Mouse (Mus musculus) 3T3-L1 (cell line): Measurements from ENCODE around the gene Pakap.
"Not testable (repeated sequence)": the region's sequence is repeated elsewhere in the genome, so short reads cannot be mapped to it uniquely, and the experiment has no call there.

Experiments used
- DNase-seq: peaks from one replicate; pipeline ENCODE4 v3.0.0-alpha.2; 2015; ENCODE audit warnings: low read depth, low spot score

The Pakap gene

GRCm38 (mm10) chr4:57867454-57867853 lies 299.5 kb downstream of the Pakap start:
- no peak for DNase-seq

DNA sequence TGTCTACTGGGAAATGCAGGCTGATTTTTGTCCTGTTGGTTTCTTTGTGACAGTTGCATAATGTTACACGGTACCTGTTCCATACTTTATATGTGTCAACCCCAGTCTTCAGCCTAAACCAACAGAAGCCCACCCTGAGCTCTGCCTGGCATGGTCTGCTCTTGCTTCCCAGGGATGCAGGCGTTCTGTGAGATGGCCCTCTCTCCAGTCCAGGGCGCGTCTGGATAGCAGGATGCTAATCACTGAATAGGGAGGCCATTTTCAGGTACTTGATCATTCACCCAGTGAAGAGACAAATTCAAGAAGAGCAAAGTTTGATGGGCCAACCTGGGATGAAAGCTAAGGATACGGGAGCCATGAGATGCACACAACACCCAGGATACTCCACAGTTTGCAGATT lies 311.2 kb downstream of the Pakap start:
- DNase-seq = no peak

DNA sequence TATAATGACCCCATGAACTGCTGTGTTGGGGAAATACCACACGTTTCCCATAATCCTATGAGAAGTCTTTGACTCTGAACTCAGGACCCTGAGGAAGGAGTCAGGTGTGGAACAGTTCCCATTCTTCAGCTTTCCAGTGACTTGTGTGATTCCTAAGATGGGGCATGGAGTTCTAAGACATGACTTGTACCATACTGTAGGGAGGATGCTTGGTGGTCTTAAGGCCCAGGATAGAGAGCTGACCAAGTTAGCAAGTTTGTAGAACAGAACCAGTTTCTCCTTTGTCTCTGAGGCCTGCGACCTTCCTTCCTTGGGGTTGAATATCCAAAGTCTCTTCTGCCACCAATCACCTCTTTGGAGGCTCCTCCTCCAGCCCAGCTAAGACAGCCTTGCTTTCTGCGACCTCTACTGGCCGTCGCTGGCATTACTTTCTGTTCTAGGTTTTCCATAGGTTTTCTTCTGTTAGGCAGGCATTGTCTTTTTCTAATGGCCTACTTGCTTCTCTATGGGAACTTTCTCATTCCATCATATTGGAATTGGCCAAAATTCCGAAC lies 311.9 kb downstream of the Pakap start:
- peak; percentile 66 for DNase-seq

DNA sequence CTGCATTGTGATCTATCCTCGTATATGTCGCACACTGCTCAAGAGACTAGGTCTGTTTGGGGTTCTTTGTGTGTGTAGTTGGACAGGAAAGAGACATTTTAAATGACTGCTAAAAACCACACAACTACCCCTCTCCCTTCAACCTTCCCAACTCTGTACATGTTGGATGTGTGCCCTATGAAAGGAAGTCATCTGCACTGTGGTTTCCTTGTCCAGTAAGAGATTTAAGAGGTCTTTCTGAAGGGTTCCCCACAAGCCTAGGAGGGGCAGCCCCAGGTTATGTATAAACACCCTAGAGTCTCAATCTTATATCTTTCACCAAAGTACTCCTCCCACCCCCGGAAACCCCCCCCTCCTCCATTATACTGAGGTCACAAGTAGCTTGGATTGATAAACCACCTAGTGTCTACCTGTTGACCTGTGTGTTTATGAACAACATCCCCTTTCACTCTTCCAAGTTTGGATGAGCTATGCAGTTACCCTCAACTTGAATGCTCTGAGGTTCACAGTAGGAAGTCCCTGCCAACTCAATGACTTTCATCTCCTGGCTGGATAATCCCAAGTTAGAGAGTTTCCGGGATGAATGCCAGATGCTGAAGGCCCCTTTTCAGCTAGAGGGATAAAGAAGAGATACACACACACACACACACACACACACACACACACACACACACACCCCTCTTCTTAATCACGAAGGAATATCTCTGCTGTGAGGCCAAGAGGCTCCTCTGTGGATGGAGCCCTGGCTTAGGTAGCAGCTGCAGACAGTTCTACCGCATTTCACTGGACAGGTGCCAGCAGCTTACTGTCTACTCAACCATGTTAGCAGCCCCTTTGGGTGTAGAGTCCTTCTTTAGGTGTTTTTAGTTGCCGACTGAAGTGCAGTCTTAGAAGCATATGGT lies 315.8 kb downstream of the Pakap start:
- DNase-seq = peak; percentile 66

GRCm38 (mm10) chr4:57884511-57884910 lies 316.5 kb downstream of the Pakap start:
- DNase-seq = no peak

GRCm38 (mm10) chr4:57885186-57885585 lies 317.2 kb downstream of the Pakap start:
- DNase-seq = peak; percentile 34

DNA sequence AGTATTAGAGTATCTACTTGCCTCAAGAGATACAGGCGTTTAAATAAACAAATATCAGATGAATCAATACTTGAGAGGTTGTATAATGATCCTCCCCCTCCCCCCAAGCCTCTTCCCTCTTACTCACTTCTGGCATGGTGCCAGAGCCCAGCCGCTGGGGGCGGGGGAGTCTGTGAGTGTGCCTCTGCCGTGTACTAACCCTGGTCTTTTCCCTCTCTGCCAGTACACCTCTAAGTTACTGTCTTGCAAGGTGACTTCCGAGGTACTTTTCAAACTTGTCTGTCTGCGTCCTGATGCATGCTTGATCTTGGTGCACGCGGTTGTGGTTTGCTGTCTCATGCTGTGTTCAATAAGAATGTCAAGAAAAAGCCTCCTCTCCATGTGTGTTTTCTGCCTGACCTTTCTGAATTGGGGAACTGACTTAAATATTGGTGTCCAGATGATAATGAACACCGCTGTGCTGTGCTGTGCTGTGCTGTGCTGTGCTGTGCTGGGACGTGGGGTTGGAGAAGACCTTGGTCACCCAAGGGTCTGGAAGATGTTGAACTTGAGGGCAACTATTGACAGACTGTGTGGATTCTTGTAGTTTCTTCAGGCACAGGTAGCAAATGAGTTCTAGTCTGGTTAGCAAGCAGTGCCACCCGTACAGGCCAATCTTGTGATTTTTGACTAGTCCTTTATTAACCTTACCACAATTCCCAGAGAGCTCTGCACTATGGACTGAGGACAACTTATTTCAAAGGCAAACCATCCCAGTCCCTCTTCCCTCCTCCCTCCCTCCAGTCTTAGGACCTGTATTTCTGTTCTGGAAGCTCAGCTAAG lies 318.3 kb downstream of the Pakap start:
- DNase-seq = no peak

- DNase-seq = no peak
Measured at GRCm38 (mm10) chr4:57886888-57887230, 318.9 kb downstream of the Pakap start.

GRCm38 (mm10) chr4:57888246-57888645 lies 320.3 kb downstream of the Pakap start:
- no peak for DNase-seq

DNA sequence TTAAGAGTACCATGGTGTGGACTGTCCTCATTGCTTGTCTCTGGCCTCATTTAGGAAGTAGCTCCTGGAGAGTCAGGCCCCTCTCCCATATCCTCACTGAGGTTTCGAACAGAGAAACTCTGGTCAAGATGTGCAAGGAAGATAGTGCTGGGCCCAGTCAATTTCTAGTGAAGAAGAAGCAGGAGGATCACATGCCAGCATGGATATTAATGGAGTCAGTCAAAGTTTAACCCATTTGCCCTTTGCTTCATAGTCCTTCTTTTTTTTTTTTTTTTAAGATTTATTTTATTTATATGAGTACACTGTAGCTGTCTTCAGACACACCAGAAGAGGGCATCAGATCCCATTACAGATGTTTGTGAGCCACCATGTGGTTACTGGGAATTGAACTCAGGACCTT lies 321.0 kb downstream of the Pakap start:
- not testable (repeated sequence) for DNase-seq

GRCm38 (mm10) chr4:57889773-57890172 lies 321.8 kb downstream of the Pakap start:
- no peak for DNase-seq

DNA sequence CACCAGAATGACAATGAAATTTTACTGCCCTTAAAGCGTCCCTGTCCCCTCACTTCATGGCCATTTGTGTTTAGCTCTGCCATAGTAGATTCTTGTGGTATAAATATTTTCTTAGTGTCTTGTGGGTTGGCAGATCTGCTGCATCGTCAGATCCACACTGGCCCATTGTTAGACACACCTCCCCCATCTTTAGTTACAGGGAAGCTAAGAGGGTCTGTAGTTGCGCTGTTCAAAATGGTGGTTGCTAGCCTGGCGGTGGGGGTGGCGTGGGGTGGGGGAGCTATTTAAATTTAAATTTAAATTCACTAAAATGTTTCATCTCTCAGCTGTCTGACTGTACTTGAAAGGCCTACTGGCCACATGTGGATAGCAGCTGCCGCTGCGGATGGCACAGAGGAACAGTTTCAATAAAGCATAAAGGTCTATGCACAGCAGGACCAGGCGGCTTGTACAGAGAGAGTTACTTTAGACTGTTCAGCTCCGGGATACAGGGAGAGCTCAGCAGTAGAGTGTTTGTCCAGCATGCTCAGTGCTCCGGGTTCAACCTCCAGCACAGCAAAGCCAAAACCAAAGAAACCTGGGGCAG lies 324.1 kb downstream of the Pakap start:
- no peak for DNase-seq

- DNase-seq = no peak
Measured at GRCm38 (mm10) chr4:57895140-57895539, 327.2 kb downstream of the Pakap start.

DNA sequence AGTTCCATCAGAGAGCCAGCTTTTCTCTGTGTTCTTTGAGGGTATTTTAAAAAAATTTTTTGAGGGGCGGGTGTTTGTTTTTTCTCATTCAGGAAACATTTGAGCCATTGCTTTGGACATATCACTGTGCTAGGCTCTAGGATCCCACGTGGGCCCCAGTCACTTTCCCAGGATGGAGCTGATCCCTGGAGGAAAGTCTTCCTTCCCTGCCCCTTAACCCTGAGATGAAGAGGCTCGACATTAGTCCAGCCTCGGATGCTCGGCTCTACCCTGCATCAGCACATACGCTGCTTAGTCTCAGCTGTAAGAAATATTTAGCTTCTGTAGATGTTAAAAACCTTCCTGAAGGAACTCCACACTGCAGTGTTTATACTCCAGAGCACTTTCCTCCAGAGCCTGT lies 327.9 kb downstream of the Pakap start:
- no peak for DNase-seq

GRCm38 (mm10) chr4:57896631-57897030 lies 328.7 kb downstream of the Pakap start:
- DNase-seq = no peak

DNA sequence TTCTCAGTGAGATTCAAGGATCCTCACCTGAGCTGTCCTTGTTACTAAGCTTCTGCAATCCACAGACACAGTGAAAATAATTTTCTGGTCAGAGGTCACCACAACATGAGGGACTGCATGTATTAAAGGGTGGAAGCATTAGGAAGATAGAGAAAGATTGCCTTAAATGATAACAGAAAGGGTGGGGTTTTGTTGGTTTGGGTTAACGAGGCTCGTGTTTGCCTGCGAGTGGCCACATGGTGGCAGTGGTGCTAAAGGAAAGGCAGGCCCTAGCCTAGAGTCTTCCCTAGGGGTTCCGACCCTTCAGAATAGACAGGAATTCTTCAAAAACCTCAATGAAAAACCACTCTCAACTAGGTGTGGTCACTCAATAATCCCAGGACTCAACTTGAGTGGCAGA lies 333.2 kb downstream of the Pakap start:
- peak; percentile 45 for DNase-seq

GRCm38 (mm10) chr4:57902619-57903018 lies 334.6 kb downstream of the Pakap start:
- DNase-seq = no peak

DNA sequence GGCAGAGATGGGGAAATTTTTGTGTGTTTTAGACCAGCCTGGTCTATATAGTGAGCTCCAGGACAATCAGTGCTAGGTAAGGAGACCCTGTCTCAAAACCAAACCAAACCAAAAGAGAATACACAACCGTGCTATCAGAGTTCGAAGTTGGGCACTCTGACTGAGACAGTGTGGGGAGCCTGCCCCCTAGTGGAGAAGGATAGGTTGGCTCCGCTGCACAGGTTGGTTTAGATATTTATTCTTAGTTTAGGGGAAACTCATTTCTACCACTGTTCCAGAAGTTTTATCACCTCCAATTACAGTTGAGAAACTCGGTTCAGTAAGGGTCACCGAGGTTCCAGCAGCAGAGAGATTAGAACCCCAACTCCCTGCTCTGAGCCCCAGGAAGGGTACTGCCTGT lies 336.2 kb downstream of the Pakap start:
- DNase-seq = peak; percentile 79

DNA sequence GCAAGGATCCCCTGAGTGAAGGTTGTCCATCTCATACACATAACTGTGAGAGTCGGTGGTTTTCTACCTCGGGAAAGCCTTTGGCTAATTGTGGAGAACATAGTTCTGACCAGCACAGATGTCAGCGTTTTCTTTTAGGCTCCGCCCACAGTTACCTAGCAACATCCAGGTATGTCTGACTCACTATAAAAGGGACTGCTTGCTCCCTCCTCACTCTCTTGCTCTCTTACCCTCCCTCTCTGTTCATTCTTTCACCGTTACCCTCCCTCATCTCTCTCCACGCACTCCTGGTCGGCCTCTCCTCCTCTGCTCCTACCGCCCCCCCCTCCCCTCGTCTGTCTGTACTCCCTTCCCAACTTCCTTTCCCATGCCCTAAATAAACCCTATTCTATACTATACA lies 336.7 kb downstream of the Pakap start:
- peak; percentile 29 for DNase-seq

GRCm38 (mm10) chr4:57906708-57907107 lies 338.7 kb downstream of the Pakap start:
- no peak for DNase-seq

DNA sequence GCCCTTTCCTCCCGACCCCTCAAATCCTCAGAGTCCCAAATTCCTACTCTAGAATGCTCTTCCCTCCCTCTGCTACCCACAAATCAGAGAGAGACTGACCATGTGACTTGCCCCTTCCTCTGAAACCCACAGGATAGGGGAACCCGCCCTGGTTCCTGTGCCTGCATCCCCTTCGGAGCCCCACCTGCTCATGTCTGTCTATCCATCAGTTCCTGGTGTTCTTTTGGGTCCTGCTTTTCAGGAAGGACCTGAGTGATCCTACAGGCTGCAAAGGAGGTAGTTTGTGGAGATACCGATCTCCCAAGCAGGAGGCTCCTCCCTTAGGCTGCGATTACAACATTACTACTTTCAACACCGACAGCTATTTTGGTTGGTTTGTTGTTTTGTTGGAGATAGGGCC lies 340.9 kb downstream of the Pakap start:
- no peak for DNase-seq

DNA sequence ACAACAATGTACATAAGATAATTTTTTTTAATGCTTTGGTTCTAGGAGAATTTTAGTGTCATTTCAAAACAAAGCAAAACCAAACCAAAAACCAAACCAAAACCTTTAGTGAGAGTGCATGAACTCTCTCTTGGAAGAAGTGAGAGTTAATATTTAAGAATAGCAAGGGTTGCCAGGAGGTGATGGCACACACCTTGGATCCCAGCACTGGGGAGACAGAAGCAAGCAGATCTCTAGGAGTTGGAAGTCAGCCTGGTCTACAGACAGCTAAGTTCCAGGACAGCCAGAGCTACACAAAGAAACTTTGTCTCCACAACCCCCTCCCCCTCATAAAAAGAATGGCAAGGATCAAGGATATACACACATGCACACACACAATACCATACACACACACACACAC lies 345.0 kb downstream of the Pakap start:
- DNase-seq = no peak
